Mouse (Mus musculus): Measurements from ENCODE around the gene Ubr2.

The Ubr2 gene

DNA sequence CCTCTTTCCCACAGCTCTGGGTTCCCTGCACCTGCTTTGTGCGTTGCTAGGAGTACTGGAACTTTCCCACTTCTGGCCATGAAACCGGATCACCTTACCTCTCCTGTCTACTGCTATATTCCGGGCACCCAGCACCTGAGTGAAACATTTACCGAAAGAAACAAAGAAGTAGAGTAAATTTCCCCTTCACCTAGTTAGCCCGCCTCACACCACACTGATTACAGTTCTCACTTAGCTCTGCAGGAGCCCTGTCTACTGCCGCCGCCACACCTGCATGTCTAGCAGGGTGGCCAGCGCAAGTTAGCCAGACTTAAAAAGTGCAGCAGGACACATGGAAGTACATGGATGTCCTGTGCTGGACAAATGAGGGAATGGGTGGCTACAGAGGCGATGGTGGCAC, 127.2 kb downstream of the Ubr2 start:
- DNase-seq (ENCODE audit: low read depth, low spot score), result no peak

DNA sequence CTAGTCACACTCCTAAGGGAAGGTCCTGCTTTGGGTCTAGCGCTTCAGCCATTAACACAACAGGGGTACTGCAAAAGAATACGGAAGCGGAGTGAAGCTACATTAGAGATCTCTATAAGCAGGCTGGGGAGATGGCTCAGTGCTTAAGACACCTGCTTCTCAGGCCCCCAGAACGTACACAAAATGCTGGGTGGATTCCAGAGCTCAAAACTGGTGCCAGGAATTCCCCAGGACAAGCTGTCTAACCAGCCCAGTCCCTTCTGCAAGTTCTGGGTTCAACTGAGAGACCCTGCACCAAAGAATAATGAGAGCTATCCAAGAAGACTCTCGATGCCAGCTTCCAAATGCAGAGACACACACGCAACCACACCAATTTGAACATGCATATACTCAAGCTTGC, 128.6 kb downstream of the Ubr2 start:
- DNase-seq (ENCODE audit: low read depth, low spot score), result no peak

DNA sequence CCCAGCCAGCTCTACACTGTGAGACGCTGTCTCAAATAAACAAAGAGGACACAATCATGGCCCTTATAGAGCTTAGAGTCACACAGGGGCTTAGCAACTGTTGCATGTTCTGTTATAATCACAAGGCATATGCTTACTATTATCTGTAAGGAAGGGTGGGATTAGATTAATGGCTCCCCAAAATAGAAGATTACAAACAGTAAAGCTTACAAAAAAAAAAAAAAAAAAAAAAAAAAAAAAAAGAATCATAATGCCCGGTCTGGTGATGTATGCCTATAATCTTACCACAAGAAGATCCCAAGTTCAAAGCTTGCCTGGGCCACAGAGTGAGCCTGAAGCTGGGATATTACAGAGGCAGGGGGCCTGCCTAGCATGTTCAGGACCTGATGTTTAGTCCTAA, 130.0 kb downstream of the Ubr2 start:
- DNase-seq (ENCODE audit: low read depth, low spot score), result no peak

DNA sequence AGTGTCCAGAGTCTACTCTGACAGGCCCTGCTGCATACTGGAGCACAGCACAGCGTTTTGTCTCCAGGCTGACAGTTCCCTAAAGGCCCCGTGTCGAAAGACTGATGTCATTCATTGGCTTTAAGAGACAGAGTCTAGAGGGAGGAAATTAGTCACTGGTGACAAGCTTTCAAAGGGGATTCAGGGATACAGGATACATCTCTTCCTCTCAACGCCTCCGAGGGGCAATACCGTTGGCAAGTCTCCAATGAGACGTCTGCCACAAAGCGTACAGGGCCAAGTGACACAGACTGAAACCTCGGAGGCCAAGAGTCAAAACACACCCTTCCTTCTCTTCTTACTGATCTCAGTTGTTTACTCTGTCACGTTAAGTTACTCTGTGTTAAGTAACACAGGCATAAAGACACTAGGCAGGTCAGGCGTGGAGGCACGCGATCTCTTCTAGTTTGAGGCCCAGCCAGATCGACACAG, 130.5 kb downstream of the Ubr2 start:
- no peak for DNase-seq (ENCODE audit: low read depth, low spot score)

Measured in embryo, embryonic 11.5 days (tissue).